Mouse (Mus musculus) ES-E14 (cell line): Measurements from ENCODE around the gene Gap43.

Source experiments
- MAFK ChIP-seq: IDR thresholded peaks from 2 replicates; pipeline ENCODE4 v1.6.1; 2014; ENCODE audit warnings: mild to moderate bottlenecking, low read depth, low read length, inconsistent platforms; ENCODE audit not compliant: insufficient read depth
- ZNF384 ChIP-seq: IDR thresholded peaks from 2 replicates; pipeline ENCODE4 v1.6.1; 2012; ENCODE audit warnings: low read depth, low read length, inconsistent platforms

DNA sequence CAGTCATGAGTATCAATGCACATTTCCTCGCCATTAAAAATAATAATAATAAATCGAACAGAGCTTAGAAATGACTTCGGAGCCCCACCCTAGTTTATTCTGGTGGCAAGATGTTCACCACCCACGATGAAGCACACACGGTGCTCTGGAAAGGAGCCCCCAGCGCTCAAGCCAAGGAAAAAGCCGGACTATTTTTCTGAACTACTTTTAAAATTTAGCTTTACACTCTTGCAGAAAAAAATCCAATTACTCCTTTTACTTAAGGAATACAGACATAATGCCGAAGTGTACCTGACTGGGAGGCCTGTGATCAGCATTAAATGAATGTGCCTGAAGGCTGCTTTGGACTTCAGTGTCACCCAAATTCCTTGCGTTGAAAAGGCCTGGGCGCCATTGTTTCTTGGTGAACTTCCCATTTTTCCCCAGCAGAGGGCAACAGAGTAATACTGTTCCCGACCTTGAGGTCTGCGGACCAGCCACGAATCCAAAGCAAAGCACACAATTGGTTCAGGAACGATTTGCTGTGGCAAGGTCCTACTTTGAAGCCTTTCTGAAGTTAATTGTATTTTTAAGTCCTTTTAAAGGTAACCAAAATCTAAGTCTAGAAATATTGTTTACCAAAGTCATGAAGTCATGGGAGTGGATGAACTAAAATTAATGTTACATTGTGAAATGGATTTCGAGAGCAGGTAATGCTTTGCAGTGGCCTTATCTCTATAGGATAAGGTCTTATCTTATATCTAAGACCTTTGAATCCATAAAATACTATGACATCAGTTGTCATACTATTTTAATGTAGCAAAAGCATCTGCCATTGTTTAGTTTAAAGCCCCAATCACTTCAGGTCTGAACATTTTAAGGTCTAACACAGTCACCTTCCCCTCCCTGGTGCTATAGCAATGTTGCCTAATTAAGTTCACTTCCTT lies 64.0 kb downstream of the Gap43 start:
- TF ChIP-seq ZNF384 (no peak), MAFK (no peak)
